Mouse (Mus musculus) megakaryocyte, embryonic 14.5 days (primary cell): ENCODE data around the gene Ugt1a7c.
"Not testable (repeated sequence)": the region's sequence is repeated elsewhere in the genome, so short reads cannot be mapped to it uniquely, and the experiment has no call there.

Experiments used
- FLI1 ChIP-seq: IDR thresholded peaks from 2 replicates; pipeline ENCODE4 v1.6.1; 2012; ENCODE audit warnings: low read length, inconsistent platforms, mixed read lengths
- GATA1 ChIP-seq: IDR thresholded peaks from 3 replicates; pipeline ENCODE4 v1.6.1; 2012; ENCODE audit warnings: mixed read lengths, low read length, inconsistent platforms, borderline replicate concordance

DNA sequence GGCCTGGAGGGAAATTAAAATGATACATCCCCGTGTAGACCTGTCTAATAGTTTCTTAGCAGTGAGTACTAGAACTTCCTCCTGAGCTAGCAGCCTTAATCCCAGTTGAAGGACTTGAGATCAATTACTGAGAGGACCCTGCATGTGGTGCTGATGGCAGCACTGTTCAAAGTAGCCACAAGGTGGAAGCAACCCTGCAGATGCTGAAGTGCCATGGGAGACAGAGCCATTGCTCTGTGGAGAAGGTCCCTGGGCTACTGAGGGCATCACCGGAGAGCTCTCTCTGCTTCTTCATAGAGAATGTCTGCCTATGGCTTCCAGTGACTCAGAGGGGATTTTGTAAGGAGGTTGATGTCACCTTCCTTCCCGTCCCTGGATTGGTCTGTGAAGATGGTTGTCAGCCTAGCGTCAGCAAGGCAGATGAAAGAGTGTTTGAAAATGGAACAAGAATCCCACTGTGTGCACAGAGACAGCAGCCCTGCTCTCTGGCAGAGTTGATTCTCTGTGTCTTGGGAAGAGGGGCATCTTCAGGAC is 31.0 kb downstream of the Ugt1a7c start:
- not testable (repeated sequence) for TF ChIP-seq GATA1, FLI1
